Mouse (Mus musculus) embryonic fibroblast, embryonic 13.5 days (primary cell): Measurements from ENCODE around the gene Rora.

Source experiments
- CTCF ChIP-seq: IDR thresholded peaks from 2 replicates; pipeline ENCODE4 v1.5.1; 2011; ENCODE audit warnings: mild to moderate bottlenecking, control low read depth, low read length, moderate library complexity, borderline replicate concordance; ENCODE audit not compliant: insufficient read depth
- POLR2A ChIP-seq: IDR thresholded peaks from 2 replicates; pipeline ENCODE4 v1.6.1; 2011; ENCODE audit warnings: low read depth, mild to moderate bottlenecking, control low read depth, low read length, moderate library complexity

DNA sequence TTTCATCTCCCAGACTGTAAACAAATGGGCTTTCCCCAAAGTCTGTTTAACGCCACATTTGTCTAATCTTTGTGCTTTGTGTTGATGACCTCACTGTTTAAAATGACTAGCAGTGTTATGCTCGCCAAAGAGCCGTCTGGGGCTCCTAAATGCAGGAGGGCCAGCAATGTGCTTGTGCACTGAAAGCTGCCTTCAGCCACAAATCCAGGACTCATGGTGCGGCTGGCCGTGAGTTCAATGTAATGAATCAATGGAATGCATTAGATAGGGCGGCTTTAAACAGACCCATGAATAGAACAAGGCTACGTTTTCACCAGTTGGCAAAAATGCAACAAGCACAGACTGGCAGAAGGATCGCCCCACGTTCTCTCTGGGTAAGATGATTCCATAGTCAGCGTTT is 623.7 kb downstream of the Rora start:
- no peak for TF ChIP-seq CTCF
- TF ChIP-seq POLR2A, result no peak
